Mouse (Mus musculus) liver (tissue): ENCODE measurements around the gene Stx16.

Experiments used
- DNase-seq: peaks from one replicate; pipeline ENCODE4 v3.0.0-alpha.2; 2020; ENCODE audit warnings: mixed read lengths

Gene Stx16

GRCm38 (mm10) chr2:174077004-174077695 lies 1.0 kb downstream of the Stx16 start:
- DNase-seq: peak; percentile 54

- DNase-seq: no peak
Measured at GRCm38 (mm10) chr2:174077776-174078338, 1.7 kb downstream of the Stx16 start.

GRCm38 (mm10) chr2:174081833-174082232 lies 5.7 kb downstream of the Stx16 start:
- no peak for DNase-seq

GRCm38 (mm10) chr2:174082380-174082918 lies 6.3 kb downstream of the Stx16 start:
- no peak for DNase-seq

- DNase-seq: no peak
Measured at GRCm38 (mm10) chr2:174095086-174095485, 19.0 kb downstream of the Stx16 start.

GRCm38 (mm10) chr2:174102399-174102798 lies 26.3 kb downstream of the Stx16 start:
- no peak for DNase-seq

GRCm38 (mm10) chr2:174103527-174103926 lies 27.4 kb downstream of the Stx16 start:
- DNase-seq: no peak

- no peak for DNase-seq
Measured at GRCm38 (mm10) chr2:174107375-174107774, 31.3 kb downstream of the Stx16 start.

- peak; percentile 63 for DNase-seq
Measured at GRCm38 (mm10) chr2:174109991-174110782, 34.1 kb downstream of the Stx16 start, which contains the start of gene Npepl1. Gene Npepl1 (plus strand): TSS chr2:174110349.

GRCm38 (mm10) chr2:174110783-174111549 lies 34.9 kb downstream of the Stx16 start:
- peak; percentile 59 for DNase-seq

- DNase-seq: no peak
Measured at GRCm38 (mm10) chr2:174112931-174113330, 36.8 kb downstream of the Stx16 start.

- DNase-seq: no peak
Measured at GRCm38 (mm10) chr2:174114148-174114864, 38.2 kb downstream of the Stx16 start.

GRCm38 (mm10) chr2:174116929-174117328 lies 40.8 kb downstream of the Stx16 start:
- DNase-seq: no peak

GRCm38 (mm10) chr2:174118141-174118540 lies 42.0 kb downstream of the Stx16 start:
- no peak for DNase-seq

- DNase-seq: no peak
Measured at GRCm38 (mm10) chr2:174119259-174119658, 43.2 kb downstream of the Stx16 start.

- no peak for DNase-seq
Measured at GRCm38 (mm10) chr2:174120631-174121030, 44.5 kb downstream of the Stx16 start.

- DNase-seq: no peak
Measured at GRCm38 (mm10) chr2:174121411-174121947, 45.4 kb downstream of the Stx16 start.

- DNase-seq: no peak
Measured at GRCm38 (mm10) chr2:174122331-174122730, 46.2 kb downstream of the Stx16 start.

- no peak for DNase-seq
Measured at GRCm38 (mm10) chr2:174123731-174124130, 47.6 kb downstream of the Stx16 start.

- peak; percentile 54 for DNase-seq
Measured at GRCm38 (mm10) chr2:174126522-174127375, 50.6 kb downstream of the Stx16 start.

GRCm38 (mm10) chr2:174127376-174127713 lies 51.2 kb downstream of the Stx16 start:
- no peak for DNase-seq
